Mouse (Mus musculus) bone marrow, adult 2 months (tissue): ENCODE measurements at regions not wholly inside any gene's neighbourhood (a gene's known extent, or its start where the extent isn't known, plus 50 kb on each side); places are given as distances from the start of the nearest gene placed in this dataset.

ENCODE experiments used
- CTCF ChIP-seq: fragments of 200-500 bp; IDR thresholded peaks from 2 replicates; pipeline ENCODE4 v1.5.1; 2011; ENCODE audit warnings: low read length, control low read depth; ENCODE audit not compliant: control insufficient read depth, insufficient read depth
- POLR2A ChIP-seq: fragments of 200-500 bp; IDR thresholded peaks from 2 replicates; pipeline ENCODE4 v1.6.1; 2011; ENCODE audit warnings: low read depth, mild to moderate bottlenecking, control low read depth, low read length, borderline replicate concordance; ENCODE audit not compliant: control insufficient read depth

GRCm38 (mm10) chr2:72753788-72754713, 226.2 kb downstream of the Sp3 start:
- no peak for TF ChIP-seq POLR2A
- no peak for TF ChIP-seq CTCF
